Mouse (Mus musculus) embryonic facial prominence, embryonic 10.5 days (tissue): ENCODE data around the gene Kcnh4. TPM values are rescaled to one million over a fixed set of nuclear protein-coding genes. Genes with fewer than 3 reads are reported as not detected.
A peak's percentile ranks its signal among the peaks of the same experiment; 100 is the strongest.

Experiments
- DNase-seq: peaks from one replicate; pipeline ENCODE4 v3.0.0-alpha.2; 2017; ENCODE audit warnings: low spot score
- H3K27ac ChIP-seq: fragments of 300-500 bp; sonication (generic); replicated peaks from 2 replicates; pipeline ENCODE4 v1.5.1; 2016; ENCODE audit warnings: mild to moderate bottlenecking
- H3K27me3 ChIP-seq: fragments of 300-500 bp; sonication (generic); replicated peaks from 2 replicates; pipeline ENCODE4 v1.6.1; 2016; ENCODE audit warnings: low read depth, mild to moderate bottlenecking; ENCODE audit not compliant: poor library complexity, severe bottlenecking
- H3K36me3 ChIP-seq: fragments of 300-500 bp; sonication (generic); replicated peaks from 2 replicates; pipeline ENCODE4 v1.6.1; 2016; ENCODE audit warnings: mild to moderate bottlenecking, moderate library complexity
- H3K4me1 ChIP-seq: fragments of 300-500 bp; sonication (generic); 2 replicates; pipeline ENCODE4 v1.6.1; 2016
- H3K4me3 ChIP-seq: fragments of 300-500 bp; sonication (generic); 2 replicates; pipeline ENCODE4 v1.5.1; 2016; ENCODE audit warnings: mild to moderate bottlenecking, moderate library complexity
- H3K9me3 ChIP-seq: fragments of 300-500 bp; sonication (generic); 2 replicates; pipeline ENCODE4 v1.6.1; 2016; ENCODE audit warnings: mild to moderate bottlenecking
- WGBS: fragments of 180-500 bp; shearing (Covaris S2); methylation state at CpG from one replicate; pipeline ENCODE4 v1.1.7; 2016; 5-methylcytosine and 5-hydroxymethylcytosine counted together
- polyA plus RNA-seq: library from polyadenylated mRNA; unstranded; fragments of >200 nt; fragmentation: Nextera tagmentation; extraction: Ambion mirVana; gene quantifications from 2 replicates; pipeline ENCODE4 v1.2.1, GENCODE M21; 2016

The Kcnh4 gene
- polyA plus RNA-seq, 1 experiment from 2014 or later: 0.71 TPM

DNA sequence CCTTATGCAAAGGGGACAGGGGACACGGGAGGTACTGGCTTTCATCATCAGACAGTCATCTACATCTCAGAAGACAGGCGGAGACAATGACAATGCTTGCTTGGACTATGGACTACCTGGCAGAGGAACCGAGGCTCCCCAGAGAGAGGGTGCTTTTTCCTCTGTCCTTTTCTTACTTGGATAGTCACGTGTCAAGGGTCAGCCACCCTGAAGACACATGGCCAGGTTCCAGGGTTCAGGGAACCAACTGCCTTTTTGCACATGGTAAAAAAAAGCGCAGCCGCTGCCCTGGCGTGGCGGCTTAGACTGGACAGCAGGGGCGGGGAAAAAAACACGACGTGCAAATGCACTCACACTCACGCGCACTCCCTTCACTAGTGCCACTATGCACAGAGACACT, 22.8 kb upstream of the Kcnh4 start:
- peaks cover 15% of the 10 kb centered on the region for H3K4me1 ChIP-seq
- H3K27ac ChIP-seq: no peak overlapping the region
- H3K4me3 ChIP-seq: no peak overlapping the region
- DNase-seq: no peak
- no peaks in the 10 kb centered on the region for H3K27me3 ChIP-seq
- 88% methylated on average over 13 of the region's 13 CpGs for WGBS
- peaks cover 31% of the 10 kb centered on the region for H3K36me3 ChIP-seq
- H3K9me3 ChIP-seq: no peaks in the 10 kb centered on the region

DNA sequence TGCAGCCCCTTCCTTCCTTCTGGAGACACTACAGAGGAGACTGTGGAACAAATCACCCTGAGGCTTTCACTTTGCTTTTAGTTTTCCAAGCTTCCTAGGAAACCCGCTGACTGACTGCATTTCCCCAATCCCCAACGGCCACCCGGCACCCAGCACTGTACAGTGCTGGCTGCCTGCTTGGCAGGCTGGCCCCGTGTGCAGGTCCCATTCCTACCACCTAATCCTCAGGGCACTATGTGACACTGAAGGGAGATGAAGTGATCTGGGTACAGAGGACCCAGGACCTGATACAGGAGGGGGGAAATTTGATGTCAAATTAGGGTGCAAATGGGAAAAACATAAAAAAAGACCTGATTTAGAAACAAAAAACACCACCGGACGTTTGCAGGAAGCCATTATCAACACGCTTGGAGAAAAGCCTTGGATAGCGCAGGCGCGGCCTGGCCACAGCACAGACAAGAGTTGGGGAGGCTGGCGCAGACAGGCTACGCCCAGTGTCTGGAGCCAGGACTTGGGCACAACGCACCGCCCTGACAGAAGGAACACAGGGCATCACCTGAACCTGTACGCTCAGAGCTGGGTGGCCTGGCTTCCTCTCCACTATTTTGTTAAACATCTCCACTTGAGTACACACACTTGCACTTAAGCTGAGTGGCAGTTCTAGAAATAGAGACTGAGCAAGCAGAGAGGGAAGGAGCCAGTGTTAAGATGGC, 22.2 kb upstream of the Kcnh4 start:
- 84% methylated on average over 15 of the region's 15 CpGs for WGBS
- Histone ChIP-seq H3K27ac (no peak overlapping the region), H3K4me1 (peaks cover 9% of the 10 kb centered on the region), H3K9me3 (no peaks in the 10 kb centered on the region), H3K36me3 (peaks cover 31% of the 10 kb centered on the region), H3K4me3 (no peak overlapping the region), H3K27me3 (no peaks in the 10 kb centered on the region)
- no peak for DNase-seq

DNA sequence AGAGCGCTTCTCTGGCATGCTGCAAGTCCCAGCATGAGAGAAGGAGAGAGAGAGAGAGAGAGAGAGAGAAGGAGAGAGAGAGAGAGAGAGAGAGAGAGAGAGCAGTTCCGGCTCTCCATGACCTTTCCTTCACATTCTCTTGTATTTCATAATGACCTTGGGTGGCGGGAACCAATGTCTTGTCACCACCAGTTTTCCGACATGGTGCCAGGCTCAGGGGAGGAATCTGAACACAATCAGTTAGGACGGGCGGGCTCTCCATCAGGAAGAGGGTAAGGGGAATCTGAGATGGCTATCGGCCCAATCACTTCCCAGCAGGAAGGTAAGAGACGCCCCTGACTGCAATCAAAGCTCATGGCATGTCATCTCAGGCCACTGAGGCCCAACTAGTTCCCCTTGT, 20.5 kb upstream of the Kcnh4 start:
- no peak overlapping the region for H3K27ac ChIP-seq
- H3K27me3 ChIP-seq: no peaks in the 10 kb centered on the region
- 77% methylated on average over 8 of the region's 8 CpGs for WGBS
- H3K36me3 ChIP-seq: peaks cover 31% of the 10 kb centered on the region
- no peak overlapping the region for H3K4me3 ChIP-seq
- no peak for DNase-seq
- H3K9me3 ChIP-seq: no peaks in the 10 kb centered on the region
- H3K4me1 ChIP-seq: no peaks in the 10 kb centered on the region; the same call in 1 of the 2 replicates

DNA sequence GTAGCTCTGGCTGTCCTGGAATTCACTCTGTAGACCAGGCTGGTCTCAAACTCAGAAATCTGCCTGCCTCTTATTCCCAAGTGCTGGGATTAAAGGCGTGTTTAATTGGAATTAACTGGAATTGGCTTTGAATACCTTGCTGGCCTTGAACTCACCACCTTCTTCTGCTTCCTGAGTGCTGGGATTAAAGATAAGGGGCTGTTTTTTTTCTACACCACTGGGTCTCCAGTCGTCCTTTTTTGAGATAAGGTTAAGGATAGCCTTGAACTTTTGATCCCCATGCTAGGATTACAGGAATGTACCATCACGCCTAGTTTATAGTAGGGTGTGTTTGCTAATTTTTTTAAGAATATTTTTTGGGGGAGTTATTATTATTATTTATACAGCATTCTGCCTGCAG, 18.3 kb upstream of the Kcnh4 start:
- 73% methylated on average over 3 of the region's 3 CpGs for WGBS
- H3K4me1 ChIP-seq: no peaks in the 10 kb centered on the region; the same call in 1 of the 2 replicates
- no peak overlapping the region for H3K4me3 ChIP-seq
- peaks cover 24% of the 10 kb centered on the region for H3K36me3 ChIP-seq
- DNase-seq: no peak
- no peaks in the 10 kb centered on the region for H3K9me3 ChIP-seq
- H3K27ac ChIP-seq: no peak overlapping the region
- H3K27me3 ChIP-seq: no peaks in the 10 kb centered on the region

DNA sequence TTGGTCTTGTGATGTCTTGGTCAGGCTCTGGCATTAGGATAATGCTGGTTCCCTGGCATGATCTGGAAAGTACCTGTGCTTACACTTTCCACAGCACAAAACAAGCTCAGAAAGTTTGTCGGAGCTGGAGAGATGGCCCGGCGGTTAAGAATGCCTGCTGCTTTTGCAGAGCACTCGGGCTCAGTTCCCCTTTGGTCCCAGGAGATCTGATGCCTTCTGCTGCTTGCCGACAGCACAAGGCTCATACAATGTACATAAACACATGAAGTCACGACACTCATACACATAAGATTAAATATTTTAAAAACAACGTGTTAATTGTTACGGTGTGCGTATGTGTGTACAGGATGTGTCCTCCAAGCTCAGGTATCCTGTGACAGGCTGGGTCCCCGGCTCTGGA, 16.2 kb upstream of the Kcnh4 start:
- peaks cover 11% of the 10 kb centered on the region; the same call in 1 of the 2 replicates for H3K36me3 ChIP-seq
- 84% methylated on average over 10 of the region's 10 CpGs for WGBS
- no peak overlapping the region for H3K27ac ChIP-seq
- H3K27me3 ChIP-seq: no peaks in the 10 kb centered on the region
- H3K4me1 ChIP-seq: peaks cover 3% of the 10 kb centered on the region; the same call in 1 of the 2 replicates
- H3K9me3 ChIP-seq: no peaks in the 10 kb centered on the region
- no peak for DNase-seq
- H3K4me3 ChIP-seq: no peak overlapping the region

DNA sequence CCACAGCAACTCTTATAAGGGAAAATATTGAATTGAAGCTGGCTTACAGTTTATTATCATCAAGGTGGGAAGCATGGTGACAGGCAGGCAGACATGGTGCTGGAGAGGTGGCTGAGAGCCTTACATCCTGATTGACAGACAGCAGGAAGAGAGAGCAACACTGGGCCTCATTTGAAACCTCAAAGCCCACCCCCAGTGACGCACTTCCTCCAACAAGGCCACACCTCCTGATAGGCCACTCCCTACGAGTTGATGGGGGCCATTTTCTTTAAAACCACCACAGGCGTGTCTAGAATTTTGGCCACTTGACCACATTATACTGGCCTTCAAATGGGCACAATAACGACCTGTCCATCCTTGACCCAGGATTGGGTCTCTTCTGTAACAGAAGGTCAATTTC, 14.5 kb upstream of the Kcnh4 start:
- 76% methylated on average over 4 of the region's 4 CpGs for WGBS

DNA sequence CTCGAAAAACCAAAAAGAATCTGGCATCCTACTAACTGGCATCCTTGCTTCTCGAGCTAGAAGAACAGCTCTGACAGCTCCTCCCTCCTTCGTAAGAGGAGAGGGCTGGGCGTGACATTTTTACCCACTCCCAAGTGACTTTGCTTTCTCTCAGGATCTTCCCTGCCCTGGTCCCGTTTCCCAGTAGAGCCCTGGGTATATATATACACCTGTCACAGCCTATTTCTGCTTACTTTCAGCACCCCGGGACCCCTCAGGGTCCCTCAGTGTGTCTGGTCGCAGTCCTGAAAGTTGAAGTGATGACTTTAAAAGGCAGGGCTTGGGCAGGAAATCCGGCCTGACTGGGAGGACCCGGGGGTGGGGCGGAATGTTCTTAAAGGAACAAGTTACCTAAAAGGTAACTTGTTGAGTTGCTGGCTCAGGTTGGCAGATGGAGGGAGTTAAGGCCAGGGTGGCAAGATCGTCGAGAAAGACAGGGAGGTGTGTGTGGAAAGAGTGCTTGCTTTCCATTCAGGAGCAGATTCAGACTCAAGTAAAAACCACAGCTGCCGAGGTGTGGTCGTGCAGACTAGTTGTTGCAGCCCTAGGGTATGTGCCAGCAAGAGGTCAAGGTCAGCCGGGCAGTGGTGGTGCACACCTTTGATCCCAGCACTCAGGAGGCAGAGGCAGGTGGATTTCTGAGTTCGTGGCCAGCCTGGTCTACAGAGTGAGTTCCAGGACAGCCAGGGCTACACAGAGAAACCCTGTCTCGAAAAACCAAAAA, 11.1 kb upstream of the Kcnh4 start, which contains the start of gene Ghdc:
Gene Ghdc (minus strand): TSS at position 312 of the 763 bp plus-strand sequence.
- H3K9me3 ChIP-seq: no peaks in the 10 kb centered on the region
- H3K27ac ChIP-seq: peak within 1 kb of the TSS; percentile 69
- peak within 1 kb of the TSS; percentile 65 for H3K4me3 ChIP-seq
- DNase-seq: peak; percentile 74
- no peaks in the 10 kb centered on the region for H3K36me3 ChIP-seq
- H3K4me1 ChIP-seq: peaks cover 19% of the 10 kb centered on the region
- 21% methylated on average over 17 of the region's 17 CpGs for WGBS
- no peaks in the 10 kb centered on the region for H3K27me3 ChIP-seq

More for the DNA sequence above, 14.5 kb upstream of the Kcnh4 start:
- H3K4me3 ChIP-seq: no peak overlapping the region
- no peak overlapping the region for H3K27ac ChIP-seq
- no peaks in the 10 kb centered on the region for H3K9me3 ChIP-seq
- H3K27me3 ChIP-seq: no peaks in the 10 kb centered on the region
- no peak for DNase-seq
- peaks cover 4% of the 10 kb centered on the region; the same call in 1 of the 2 replicates for H3K36me3 ChIP-seq
- peaks cover 17% of the 10 kb centered on the region for H3K4me1 ChIP-seq

DNA sequence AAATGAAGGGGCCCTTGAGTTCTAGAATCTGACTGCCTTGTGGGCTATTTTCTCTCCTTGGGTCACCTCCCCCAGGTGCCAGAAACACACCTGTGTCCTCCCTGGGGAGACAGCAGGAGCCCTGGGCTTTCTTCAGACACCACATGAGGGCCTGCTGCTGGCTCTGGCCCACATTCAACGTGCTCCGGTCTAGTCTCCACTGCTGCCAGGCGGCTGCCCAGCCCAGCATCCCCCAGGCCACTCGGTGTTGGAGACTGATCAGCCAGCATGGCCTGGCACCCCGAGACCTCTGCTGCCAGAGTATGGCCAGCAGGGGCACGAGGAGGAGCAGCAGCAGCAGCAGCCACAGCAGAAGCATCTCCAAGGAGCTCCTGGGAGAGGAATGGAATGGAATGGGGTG, 10.2 kb upstream of the Kcnh4 start:
- 58% methylated on average over 6 of the region's 6 CpGs for WGBS
- Histone ChIP-seq H3K4me1 (peaks cover 19% of the 10 kb centered on the region), H3K4me3 (peak overlapping the region; percentile 65), H3K9me3 (no peaks in the 10 kb centered on the region), H3K36me3 (no peaks in the 10 kb centered on the region), H3K27ac (no peak overlapping the region), H3K27me3 (no peaks in the 10 kb centered on the region; the same call in 1 of the 2 replicates)
- no peak for DNase-seq

DNA sequence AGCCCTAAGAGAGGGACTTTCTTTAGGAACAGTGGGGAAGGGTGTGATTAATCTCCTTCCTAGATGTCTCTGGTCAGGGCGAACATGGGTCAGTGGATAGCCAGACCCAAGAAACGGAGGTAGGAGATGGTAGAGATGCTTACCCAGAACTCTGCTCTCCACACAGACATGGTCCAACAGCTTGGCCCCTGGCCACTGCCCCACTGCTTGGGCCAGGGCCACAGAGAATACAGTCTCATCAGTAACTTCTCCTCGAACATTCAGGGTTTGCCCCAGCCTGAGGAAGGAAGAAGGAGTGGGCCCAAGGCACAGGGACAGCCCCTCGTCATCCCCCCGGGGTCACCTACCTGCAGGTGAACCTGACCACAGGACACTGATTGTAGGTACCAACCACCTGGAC, 8.1 kb upstream of the Kcnh4 start:
- no peak overlapping the region for H3K27ac ChIP-seq
- H3K36me3 ChIP-seq: no peaks in the 10 kb centered on the region
- H3K4me3 ChIP-seq: no peak overlapping the region
- 90% methylated on average over 5 of the region's 5 CpGs for WGBS
- no peaks in the 10 kb centered on the region for H3K9me3 ChIP-seq
- H3K4me1 ChIP-seq: peaks cover 19% of the 10 kb centered on the region
- DNase-seq: no peak
- peaks cover 7% of the 10 kb centered on the region for H3K27me3 ChIP-seq

DNA sequence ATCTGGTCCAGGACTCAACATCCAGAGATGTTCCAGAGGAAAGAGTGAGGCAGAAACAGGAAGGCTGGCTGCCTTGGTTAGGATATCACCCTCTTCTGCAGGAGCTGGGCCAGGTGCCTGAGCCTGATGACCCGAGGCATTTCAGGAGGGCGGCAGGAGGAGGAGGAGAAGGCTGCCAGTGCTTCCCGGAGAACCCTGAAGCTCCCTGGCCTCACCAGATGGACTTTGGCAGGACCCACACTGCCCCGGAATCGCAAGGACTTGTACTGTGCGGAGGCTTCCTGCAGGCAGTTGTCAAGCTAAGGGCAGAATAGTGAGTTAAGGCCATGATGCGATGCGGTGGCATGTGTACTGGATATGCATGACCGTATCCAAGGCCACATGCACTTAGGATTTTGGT, 7.0 kb upstream of the Kcnh4 start:
- peaks cover 23% of the 10 kb centered on the region for H3K4me1 ChIP-seq
- WGBS: 77% methylated on average over 9 of the region's 9 CpGs

DNA sequence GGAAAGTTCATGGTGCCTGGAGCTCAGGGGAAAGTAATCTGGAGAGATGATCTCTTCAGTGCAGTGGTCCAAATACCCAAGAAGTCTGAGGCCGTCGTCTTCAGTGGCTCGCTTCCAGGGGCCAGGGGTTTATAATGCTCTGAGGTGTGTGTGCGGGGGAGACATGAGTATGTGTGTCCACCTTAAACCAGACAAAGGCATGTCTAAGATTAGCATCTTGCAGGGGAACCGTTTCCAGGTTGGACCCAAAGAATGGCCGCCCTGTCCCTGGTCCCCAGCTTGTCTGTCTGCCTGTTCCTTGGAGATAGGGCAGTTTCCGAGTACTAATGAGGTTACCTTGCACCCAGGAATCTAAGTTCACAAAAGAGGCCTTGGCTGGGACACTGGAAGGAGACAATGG, 3.1 kb upstream of the Kcnh4 start, which contains the start of gene Hcrt:
Gene Hcrt (minus strand): TSS at position 101 of the 400 bp plus-strand sequence.
- Histone ChIP-seq H3K4me3 (peak within 1 kb of the TSS; percentile 61), H3K9me3 (no peaks in the 10 kb centered on the region), H3K4me1 (peaks cover 29% of the 10 kb centered on the region), H3K36me3 (no peaks in the 10 kb centered on the region), H3K27me3 (peaks cover 54% of the 10 kb centered on the region), H3K27ac (0 out of 2 replicates have a peak within 1 kb of the TSS, but pooled peaks have one; percentile 35)
- no peak for DNase-seq
- 87% methylated on average over 7 of the region's 7 CpGs for WGBS

More for the DNA sequence above, 7.0 kb upstream of the Kcnh4 start:
- no peak for DNase-seq
- Histone ChIP-seq H3K27me3 (peaks cover 18% of the 10 kb centered on the region), H3K36me3 (no peaks in the 10 kb centered on the region), H3K27ac (no peak overlapping the region), H3K4me3 (no peak overlapping the region), H3K9me3 (no peaks in the 10 kb centered on the region)

DNA sequence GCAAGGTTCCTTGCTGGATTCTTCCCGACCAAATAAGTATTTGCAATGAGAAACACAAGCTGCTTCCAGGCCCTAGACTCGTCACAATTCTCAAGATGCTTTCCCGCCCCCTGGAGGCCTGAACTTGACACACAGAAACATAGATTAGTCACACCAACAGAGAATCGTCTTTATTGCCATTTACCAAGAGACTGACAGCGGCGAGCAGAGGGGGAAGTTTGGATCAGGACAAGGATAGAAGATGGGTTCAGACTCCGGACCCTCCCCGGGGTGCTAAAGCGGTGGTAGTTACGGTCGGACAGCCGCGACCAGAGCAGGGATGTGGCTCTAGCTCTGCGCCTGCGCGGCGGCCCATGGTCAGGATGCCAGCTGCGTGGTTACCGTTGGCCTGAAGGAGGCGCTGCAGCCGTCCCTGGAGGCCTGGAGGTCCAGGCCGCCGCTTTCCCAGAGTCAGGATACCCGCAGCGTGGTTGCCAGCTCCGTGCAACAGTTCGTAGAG, 1.9 kb upstream of the Kcnh4 start:
- peak overlapping the region; percentile 61 for H3K4me3 ChIP-seq
- peaks cover 29% of the 10 kb centered on the region for H3K4me1 ChIP-seq
- H3K27me3 ChIP-seq: peaks cover 59% of the 10 kb centered on the region
- WGBS: under 1% methylated on average over 27 of the region's 27 CpGs
- 0 out of 2 replicates have a peak overlapping the region, but pooled peaks have one; percentile 35 for H3K27ac ChIP-seq
- no peaks in the 10 kb centered on the region for H3K9me3 ChIP-seq
- DNase-seq: peak; percentile 91
- no peaks in the 10 kb centered on the region for H3K36me3 ChIP-seq
